In the genomic region with DNA sequence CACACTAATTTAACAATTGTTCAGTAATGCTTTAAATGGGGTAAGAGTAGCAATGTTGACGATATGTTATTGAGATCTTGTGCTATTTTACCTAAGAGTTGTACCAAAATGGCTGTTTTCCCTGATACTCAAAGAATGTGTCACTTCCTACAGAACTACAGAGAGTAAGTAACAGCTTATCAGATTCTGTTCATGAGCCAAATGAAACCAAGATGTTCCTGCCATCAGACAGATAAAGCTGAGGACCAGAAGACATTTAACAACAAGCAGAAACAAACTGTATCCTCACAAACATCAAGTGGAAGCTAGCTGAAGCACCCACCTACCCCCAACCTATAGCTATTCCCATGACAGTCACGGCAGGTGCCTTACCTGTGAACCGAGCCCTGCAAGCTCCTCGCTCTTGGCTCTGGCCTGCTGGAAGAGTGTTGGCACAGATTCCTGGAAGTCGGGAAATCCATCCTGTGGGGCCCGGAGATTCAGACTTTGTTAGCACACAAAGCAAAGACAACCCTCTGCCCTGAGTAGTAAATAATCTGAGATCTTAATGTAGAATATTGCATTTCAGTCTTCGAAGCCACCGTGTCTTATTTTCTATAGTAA, we compare ENCODE assay signal across 23 mouse cellular contexts. TPM values are rescaled to one million over a fixed set of nuclear protein-coding genes. Genes with fewer than 3 reads are reported as not detected.
DNase-seq lines count a peak whose midpoint lies in the region; ATAC-seq and TF ChIP-seq lines count a peak whose summit lies in the region.
"Had no signal": no experiment of that assay in that cellular context is flagged by ENCODE, and none has a peak within 500 bp of the region (broad histone marks: within the 10 kb centered on the region; RNA-seq: fewer than 3 reads in every experiment).

No protein-coding gene starts in this region.

- no peak for TF ChIP-seq RAD21 in MEL (IDR thresholded peaks at IDR 0.05; ENCODE audit: low read depth, low read length)

- no peaks in the 10 kb centered on the region for H3K79me2 ChIP-seq in MEL (ENCODE audit: control insufficient read depth, insufficient read depth, low read length, poor library complexity)

- 0 out of 2 replicates have a peak, but pooled peaks have one; percentile 14 for ATAC-seq in megakaryocyte-erythroid progenitor cell, adult 5-6 weeks (replicated peaks; ENCODE audit: low FRiP score, low TSS enrichment, poor library complexity, severe bottlenecking)
- ATAC-seq: activated CD4-positive, CD25-positive, alpha-beta regulatory T cell, adult 4 months; forebrain, embryonic 14.5 days; hindbrain, postnatal 0 days; Patski had no signal

- no peaks in the 10 kb centered on the region for H3K27me3 ChIP-seq in MEL (ENCODE audit: control insufficient read depth in 1 of 2, insufficient read depth in 2 of 2, low read length in 2 of 2)
- H3K27me3 ChIP-seq: embryonic facial prominence, embryonic 15.5 days; hindbrain, embryonic 13.5 days; Patski had no signal

- H3K9me3 ChIP-seq in MEL (replicated peaks; ENCODE audit: insufficient read depth, low read length): no peaks in the 10 kb centered on the region
- H3K9me3 ChIP-seq: embryonic facial prominence, embryonic 15.5 days; forebrain, embryonic 10.5 days; heart, embryonic 10.5 days; hindbrain, embryonic 13.5 days had no signal

- H3K36me3 ChIP-seq in MEL (ENCODE audit: control insufficient read depth in 1 of 2, insufficient read depth in 2 of 2, low read length in 2 of 2): peaks cover 3 to 16% of the 10 kb centered on the region in 2 experiments
- H3K36me3 ChIP-seq: forebrain, embryonic 10.5 days had no signal

- peak; percentile 28 to 37; a peak in 2 of 4 replicates for TF ChIP-seq EP300 in MEL (IDR thresholded peaks at IDR 0.05; ENCODE audit: low read depth in 1 of 2, low read length in 2 of 2)

- intact Hi-C loops in left cerebral cortex, adult 2 months (cut with DNase I): loop anchor here (5.0 to 10.0 kb wide), 3 partner anchors 131 to 312 kb away; no protein-coding TSS in a partner anchor
- intact Hi-C loops in left cerebral cortex, postnatal 10 days (cut with DNase I): no loop called here

- peak overlapping the region; percentile 41 for H3K27ac ChIP-seq in left cerebral cortex, adult 2 months
- no peak overlapping the region for H3K27ac ChIP-seq in MEL (ENCODE audit: control insufficient read depth, low read depth, low read length)
- H3K27ac ChIP-seq: embryonic facial prominence, embryonic 15.5 days; forebrain, embryonic 10.5 days; gastrocnemius, adult 2 months; heart, embryonic 10.5 days; hindbrain, embryonic 13.5 days; hindbrain, postnatal 0 days had no signal

- peak; percentile 17 for DNase-seq in cerebellum, adult 9-11 months
- DNase-seq in cerebellum, adult 11 months: no peak
- DNase-seq in left cerebral cortex, adult 2 months (ENCODE audit: extremely low spot score in 1 of 2, low spot score in 2 of 2): no peak
- DNase-seq in left cerebral cortex, postnatal 10 days (ENCODE audit: extremely low spot score in 1 of 2, low spot score in 2 of 2): no peak
- peak; percentile 26 for DNase-seq in MEL (ENCODE audit: low read depth, low spot score)
- no peak for DNase-seq in right cerebral cortex, postnatal 25 days
- DNase-seq: adrenal gland, postnatal 14 days; cerebellum, adult 9-10 months; embryo, embryonic 11 days; gastrocnemius, adult 2 months; gastrocnemius, postnatal 25 days; heart, postnatal 10 days; heart, postnatal 4 days had no signal

- H3K4me3 ChIP-seq in left cerebral cortex, adult 2 months: no peak overlapping the region
- no peak overlapping the region for H3K4me3 ChIP-seq in MEL (ENCODE audit: control insufficient read depth in 1 of 2, insufficient read depth in 1 of 2, low read depth in 2 of 2, low read length in 2 of 2)
- H3K4me3 ChIP-seq: embryonic facial prominence, embryonic 15.5 days; erythroblast, embryonic 14.5 days; forebrain, embryonic 10.5 days; gastrocnemius, adult 2 months; heart, embryonic 10.5 days; hindbrain, embryonic 13.5 days had no signal

- TF ChIP-seq CTCF in left cerebral cortex, adult 2 months (IDR thresholded peaks at IDR 0.05): no peak
- TF ChIP-seq CTCF in MEL (IDR thresholded peaks at IDR 0.05 in 2 of 3, conservative IDR thresholded peaks at IDR 0.05 in 1 of 3; ENCODE audit: control insufficient read depth in 1 of 3, insufficient read depth in 1 of 3, low read depth in 2 of 3, low read length in 3 of 3, poor library complexity in 1 of 3, severe bottlenecking in 1 of 3): no peak

- peaks cover 0 to 14% of the 10 kb centered on the region in 2 experiments for H3K4me1 ChIP-seq in MEL (ENCODE audit: control insufficient read depth in 1 of 2, insufficient read depth in 2 of 2, low read length in 2 of 2)
- H3K4me1 ChIP-seq: heart, embryonic 10.5 days had no signal

- no peak for TF ChIP-seq POLR2A in MEL (IDR thresholded peaks at IDR 0.05; ENCODE audit: control insufficient read depth in 1 of 2, insufficient read depth in 1 of 2, low read depth in 1 of 2, low read length in 2 of 2, poor library complexity in 1 of 2)

- no peak overlapping the region for H3K9ac ChIP-seq in MEL (ENCODE audit: control insufficient read depth, low read depth, low read length, poor library complexity, severe bottlenecking)
- H3K9ac ChIP-seq: embryonic facial prominence, embryonic 15.5 days; hindbrain, embryonic 13.5 days had no signal

TF ChIP-seq in MEL, 35 proteins besides CTCF, POLR2A, EP300 and RAD21:
- no peak for TF ChIP-seq MYB (IDR thresholded peaks at IDR 0.05; ENCODE audit: low read depth, low read length)
- no peak for TF ChIP-seq POLR2AphosphoS2 (IDR thresholded peaks at IDR 0.05; ENCODE audit: low read length)
- TF ChIP-seq GATA1 (IDR thresholded peaks at IDR 0.05; ENCODE audit: low read depth, low read length): peak; percentile 61
- no peak for TF ChIP-seq MAFK (IDR thresholded peaks at IDR 0.05; ENCODE audit: borderline replicate concordance, low read depth, low read length)
- TF ChIP-seq ETS1 (IDR thresholded peaks at IDR 0.05; ENCODE audit: low read depth, low read length): peak; percentile 45; the same call in 1 of the 2 replicates
- peak; percentile 48; the same call in 1 of the 2 replicates for TF ChIP-seq TCF12 (IDR thresholded peaks at IDR 0.05; ENCODE audit: low read depth, low read length)
- TF ChIP-seq MAX (IDR thresholded peaks at IDR 0.05; ENCODE audit: low read length): no peak
- no peak for TF ChIP-seq ZKSCAN1 (IDR thresholded peaks at IDR 0.05; ENCODE audit: low read depth, low read length)
- TF ChIP-seq CHD2 (IDR thresholded peaks at IDR 0.05; ENCODE audit: low read length): no peak
- TF ChIP-seq ZMIZ1 (IDR thresholded peaks at IDR 0.05; ENCODE audit: low read depth, low read length): no peak

RNA-seq across cellular contexts. Expression of a gene that starts 33.9 kb away (rescaled TPM):
- total RNA-seq in left cerebral cortex, adult 2 months (2021): 10 to 100 TPM; 35.3 to 39.2 TPM
- 10 to 100 TPM; 28.3 to 29.3 TPM for total RNA-seq in left cerebral cortex, postnatal 10 days (2021)
- total RNA-seq in MEL (2012; rRNA removed): 26.7 and 29.8 TPM in 2 replicates
- 10 to 100 TPM in 1 of 2 experiments, not detected in 1; 40.3 TPM for polyA plus RNA-seq in MEL (2012; ENCODE audit: insufficient read depth in 1 of 2, insufficient read length in 2 of 2, low read depth in 1 of 2, low replicate concordance in 2 of 2, missing spikeins in 1 of 2)
- 11.5 and 12.1 TPM in 2 replicates for total RNA-seq in megakaryocyte-erythroid progenitor cell, adult 5-6 weeks (2014; fragmentation: Nextera tagmentation)
- 22.5 and 29.8 TPM in 2 replicates for total RNA-seq in megakaryocyte-erythroid progenitor cell, adult 5-6 weeks (2017)

Comparison
In these comparisons a context has a peak if more than half of its experiments do, and no peak if none do; other contexts are left out.
1. DNase-seq: peak in cerebellum, adult 9-11 months (single experiment) and MEL (single experiment); none in cerebellum, adult 11 months (single experiment), left cerebral cortex, adult 2 months (0 of 2), left cerebral cortex, postnatal 10 days (0 of 2) and right cerebral cortex, postnatal 25 days (single experiment).